Mouse (Mus musculus) stomach, postnatal 0 days (tissue): ENCODE results near the gene Myo10.

ENCODE experiments used
- CTCF ChIP-seq: IDR thresholded peaks from 2 replicates; pipeline ENCODE4 v1.5.1; 2016; ENCODE audit warnings: antibody characterized with exemption, low read depth, mild to moderate bottlenecking, moderate library complexity
- EP300 ChIP-seq: optimal IDR thresholded peaks from 2 replicates; pipeline ENCODE3; 2016; ENCODE audit warnings: antibody characterized with exemption

DNA sequence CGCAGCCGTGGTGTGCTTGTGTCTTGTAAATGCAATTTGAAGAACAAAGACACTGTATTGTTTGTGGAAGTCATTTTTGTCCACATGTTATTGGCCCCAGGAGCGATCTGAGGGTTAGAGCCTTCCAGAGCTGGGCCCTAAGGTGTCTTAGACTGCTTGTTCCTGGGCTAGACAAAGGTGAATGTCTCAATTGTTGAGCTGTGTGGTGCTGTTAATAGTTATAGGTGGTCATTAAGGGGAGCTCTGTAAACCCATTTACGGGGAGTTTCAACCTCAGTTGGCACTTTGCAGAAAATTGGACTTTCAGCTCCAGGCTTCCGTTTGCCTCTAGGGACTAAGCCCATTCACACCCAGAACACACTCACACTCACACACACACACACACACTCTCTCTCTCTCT is 31.4 kb downstream of the Myo10 start:
- no peak for TF ChIP-seq EP300
- no peak for TF ChIP-seq CTCF
